Mouse (Mus musculus) hindbrain, embryonic 10.5 days (tissue): ENCODE measurements around the gene Nudt19. TPM values are rescaled to one million over a fixed set of nuclear protein-coding genes. Genes with fewer than 3 reads are reported as not detected.
A peak's percentile ranks its signal among the peaks of the same experiment; 100 is the strongest.
"Not testable (repeated sequence)": the region's sequence is repeated elsewhere in the genome, so short reads cannot be mapped to it uniquely, and the experiment has no call there.

ENCODE experiments used
- DNase-seq: peaks from one replicate; pipeline ENCODE4 v3.0.0-alpha.2; 2017; ENCODE audit warnings: low spot score
- H3K27ac ChIP-seq: fragments of 300-500 bp; sonication (generic); 2 replicates; pipeline ENCODE4 v1.5.1; 2016; ENCODE audit warnings: mild to moderate bottlenecking, moderate library complexity
- H3K27me3 ChIP-seq: fragments of 300-500 bp; sonication (generic); 2 replicates; pipeline ENCODE4 v1.6.1; 2016; ENCODE audit warnings: mild to moderate bottlenecking; ENCODE audit not compliant: poor library complexity, insufficient read depth, severe bottlenecking
- H3K36me3 ChIP-seq: fragments of 300-500 bp; sonication (generic); 2 replicates; pipeline ENCODE4 v1.6.1; 2016; ENCODE audit warnings: mild to moderate bottlenecking, moderate library complexity
- H3K4me1 ChIP-seq: fragments of 300-500 bp; sonication (generic); replicated peaks from 2 replicates; pipeline ENCODE4 v1.6.1; 2016; ENCODE audit warnings: mild to moderate bottlenecking
- H3K4me3 ChIP-seq: fragments of 300-500 bp; sonication (generic); 2 replicates; pipeline ENCODE4 v1.5.1; 2016; ENCODE audit warnings: mild to moderate bottlenecking, moderate library complexity
- H3K9me3 ChIP-seq: fragments of 300-500 bp; sonication (generic); 2 replicates; pipeline ENCODE4 v1.6.1; 2016; ENCODE audit warnings: mild to moderate bottlenecking, moderate library complexity
- WGBS: fragments of 180-500 bp; shearing (Covaris S2); methylation state at CpG from one replicate; pipeline ENCODE4 v1.1.7; 2016; 5-methylcytosine and 5-hydroxymethylcytosine counted together
- polyA plus RNA-seq: library from polyadenylated mRNA; unstranded; fragments of >200 nt; fragmentation: Nextera tagmentation; extraction: Ambion mirVana; gene quantifications from 2 replicates; pipeline ENCODE4 v1.2.1, GENCODE M21; 2016

Nudt19 gene
- polyA plus RNA-seq, 1 experiment from 2014 or later, result 41.8 TPM

DNA sequence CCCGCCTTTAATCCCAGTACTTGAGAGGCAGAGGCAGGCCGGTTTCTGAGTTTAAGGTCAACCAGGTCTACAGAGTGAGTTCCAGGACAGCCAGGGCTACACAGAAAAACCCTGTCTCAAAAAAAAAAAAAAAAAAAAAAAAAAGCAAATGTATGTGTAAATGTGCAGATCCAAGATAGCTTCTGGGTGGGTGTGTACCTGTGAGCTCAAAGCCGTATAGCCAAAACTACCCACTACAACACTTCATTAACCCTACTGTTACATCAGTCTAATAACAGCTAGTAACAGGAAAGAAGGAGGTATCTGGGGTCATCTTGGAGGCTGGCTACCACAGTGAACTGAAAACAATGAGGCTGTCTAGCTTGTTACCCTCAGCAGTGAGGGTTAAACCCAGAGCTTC lies 3.7 kb upstream of the Nudt19 start:
- no peaks in the 10 kb centered on the region for H3K9me3 ChIP-seq
- H3K27me3 ChIP-seq, result no peaks in the 10 kb centered on the region
- H3K4me1 ChIP-seq, result peaks cover 10% of the 10 kb centered on the region
- WGBS, result 90% methylated on average over 3 of the region's 3 CpGs
- no peaks in the 10 kb centered on the region for H3K36me3 ChIP-seq
- no peak for DNase-seq
- no peak overlapping the region for H3K4me3 ChIP-seq
- H3K27ac ChIP-seq, result no peak overlapping the region

DNA sequence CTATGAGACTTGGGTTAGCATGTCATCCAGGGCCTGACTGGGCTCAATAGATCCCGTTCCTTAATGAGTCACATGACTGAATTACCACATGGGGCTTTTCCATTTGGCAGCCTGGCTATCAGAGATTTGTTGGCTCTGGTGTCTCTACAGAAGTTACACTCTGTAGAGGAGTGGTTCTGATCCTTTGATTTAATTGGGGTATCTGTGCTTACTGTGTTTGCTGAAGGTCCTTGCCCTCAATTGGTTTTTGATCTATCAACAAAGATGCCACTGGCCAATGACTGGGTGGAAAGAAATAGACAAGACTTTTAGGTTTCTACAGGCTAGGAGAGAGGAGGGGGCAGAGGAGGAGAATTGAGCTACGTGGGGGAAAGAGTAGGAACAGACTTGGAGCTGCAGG lies 2.6 kb upstream of the Nudt19 start:
- Histone ChIP-seq H3K27ac (no peak overlapping the region), H3K4me3 (no peak overlapping the region), H3K4me1 (peaks cover 18% of the 10 kb centered on the region), H3K27me3 (no peaks in the 10 kb centered on the region), H3K36me3 (no peaks in the 10 kb centered on the region), H3K9me3 (no peaks in the 10 kb centered on the region)
- 57% methylated on average over 2 of the region's 2 CpGs for WGBS
- no peak for DNase-seq

DNA sequence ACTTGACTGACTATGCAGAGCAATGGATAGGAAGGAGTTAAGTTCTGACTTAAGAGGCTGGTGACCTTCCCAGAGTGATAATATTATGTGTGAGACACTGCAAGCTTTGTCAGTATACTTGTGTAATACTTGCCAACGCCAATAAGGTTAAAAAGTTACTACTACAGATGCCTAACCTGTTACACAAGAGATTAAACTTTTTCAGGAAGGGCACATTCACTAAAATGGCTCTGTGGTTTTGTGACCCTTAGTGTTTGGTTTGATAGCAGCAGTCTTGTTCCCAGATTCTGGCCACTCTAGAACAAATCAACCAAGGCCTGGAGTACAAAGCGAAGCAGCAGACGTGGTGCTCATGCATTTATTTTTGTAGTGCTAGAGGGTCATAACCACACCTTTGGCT lies 1.5 kb upstream of the Nudt19 start:
- DNase-seq, result no peak
- no peaks in the 10 kb centered on the region for H3K27me3 ChIP-seq
- WGBS, result 80% methylated on average over 3 of the region's 3 CpGs

DNA sequence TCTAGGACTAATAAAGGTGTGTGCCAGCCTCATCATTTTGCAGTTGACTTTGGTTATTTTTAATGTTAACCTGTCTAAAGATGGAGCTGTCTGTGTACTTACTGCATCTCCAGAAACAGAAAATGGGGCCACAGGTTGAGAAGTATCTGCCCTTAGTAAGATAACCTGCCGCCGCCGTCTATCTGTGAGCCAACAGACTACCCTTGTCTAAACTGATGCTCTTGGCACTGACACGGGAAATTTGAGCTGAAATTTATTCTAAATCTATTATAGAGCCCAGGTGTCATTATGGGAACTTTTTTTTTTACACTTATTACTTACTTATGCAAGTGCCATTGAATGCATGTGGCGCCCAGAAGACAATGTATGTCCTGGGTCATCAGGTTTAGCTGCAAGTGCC lies 801 bp upstream of the Nudt19 start:
- 89% methylated on average over 5 of the region's 5 CpGs for WGBS
- Histone ChIP-seq H3K9me3 (no peaks in the 10 kb centered on the region), H3K27ac (no peak overlapping the region), H3K4me3 (no peak overlapping the region), H3K36me3 (no peaks in the 10 kb centered on the region), H3K27me3 (no peaks in the 10 kb centered on the region), H3K4me1 (peaks cover 18% of the 10 kb centered on the region)
- DNase-seq, result no peak

More for the DNA sequence above, 1.5 kb upstream of the Nudt19 start:
- H3K4me3 ChIP-seq, result no peak overlapping the region
- no peaks in the 10 kb centered on the region for H3K9me3 ChIP-seq
- no peak overlapping the region for H3K27ac ChIP-seq
- H3K4me1 ChIP-seq, result peaks cover 18% of the 10 kb centered on the region
- no peaks in the 10 kb centered on the region for H3K36me3 ChIP-seq

DNA sequence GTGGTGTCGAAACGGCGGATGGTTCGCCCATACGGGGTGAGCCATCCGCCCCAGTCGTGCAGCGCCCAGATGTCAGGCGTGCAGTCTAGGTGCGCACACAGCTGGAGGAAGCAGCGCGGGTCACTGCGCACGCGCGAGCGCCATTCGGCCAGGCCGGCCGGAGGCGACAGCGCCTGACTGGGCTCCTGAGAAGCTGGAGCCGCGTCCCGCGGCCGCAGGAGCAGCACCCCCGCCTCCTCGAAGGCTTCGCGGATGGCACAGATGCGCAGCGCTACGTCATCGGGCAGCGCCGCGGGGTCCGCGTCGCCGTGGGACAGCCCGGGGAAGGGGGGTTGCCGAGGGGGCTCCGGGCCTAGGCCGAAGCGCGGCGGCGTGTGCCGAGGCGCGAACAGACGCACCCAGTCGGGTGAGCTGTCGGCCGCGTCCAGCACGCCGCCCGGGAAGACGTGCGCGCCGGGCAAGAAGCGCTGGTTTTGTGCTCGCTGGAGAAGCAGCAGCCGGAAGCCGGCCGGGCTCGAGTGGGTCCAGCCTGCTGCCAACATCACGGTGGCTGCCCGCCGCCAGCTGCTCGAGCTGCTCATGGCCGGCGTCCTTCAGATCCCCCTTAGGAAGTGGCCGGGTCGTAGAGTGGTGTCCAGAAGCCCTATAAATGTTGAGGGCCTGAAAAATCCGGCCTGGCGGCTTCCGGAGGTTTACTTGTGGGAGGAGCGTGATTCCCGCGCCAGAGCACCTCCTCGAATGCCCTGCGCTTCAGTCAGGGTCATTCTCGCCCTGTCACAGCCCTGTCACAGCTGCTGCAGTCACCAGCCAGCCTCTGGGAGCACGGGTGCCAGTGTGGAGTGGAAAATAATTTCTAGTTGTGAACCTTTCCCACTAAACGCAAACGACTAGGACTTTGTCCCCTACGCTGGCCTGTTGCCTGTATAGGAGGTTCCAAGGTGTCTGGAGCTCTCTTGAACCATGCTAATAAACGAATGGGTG lies 590 bp downstream of the Nudt19 start:
- DNase-seq, result peak; percentile 91
- H3K4me1 ChIP-seq, result peaks cover 18% of the 10 kb centered on the region
- peak overlapping the region; percentile 87 for H3K4me3 ChIP-seq
- peak overlapping the region; percentile 97 for H3K27ac ChIP-seq
- no peaks in the 10 kb centered on the region for H3K9me3 ChIP-seq
- 1% methylated on average over 93 of the region's 93 CpGs for WGBS
- peaks cover 12% of the 10 kb centered on the region for H3K36me3 ChIP-seq
- no peaks in the 10 kb centered on the region for H3K27me3 ChIP-seq

DNA sequence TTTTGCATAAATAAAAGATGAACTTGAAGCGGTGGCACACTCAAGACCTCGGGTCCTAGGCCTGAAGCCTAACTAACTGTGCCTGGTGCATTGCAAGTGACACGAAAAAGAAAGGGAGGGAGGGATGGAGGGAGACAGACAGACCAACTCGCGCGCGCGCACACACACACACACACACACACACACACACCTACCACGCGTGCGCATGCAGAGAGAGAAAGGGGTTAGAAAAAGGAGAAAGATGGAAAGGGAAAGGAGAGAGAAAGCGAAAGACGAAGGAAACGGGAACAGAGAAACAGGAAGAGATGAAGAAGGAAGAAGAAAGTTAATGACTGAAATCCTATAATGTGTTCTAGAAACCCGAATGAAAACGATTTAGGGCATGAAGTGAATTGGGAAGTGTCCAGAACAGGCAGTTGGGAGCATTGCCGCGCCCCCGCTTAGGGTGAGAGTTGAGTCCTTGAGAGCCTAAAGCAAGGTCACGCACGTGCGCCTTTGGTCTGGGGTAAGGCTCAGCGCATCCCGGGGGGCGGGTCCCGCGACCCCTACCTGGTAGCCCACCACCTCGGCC lies 1.4 kb downstream of the Nudt19 start:
- peak overlapping the region; percentile 87 for H3K4me3 ChIP-seq
- WGBS, result 7% methylated on average over 28 of the region's 28 CpGs
- H3K9me3 ChIP-seq, result no peaks in the 10 kb centered on the region
- peak; percentile 46 for DNase-seq
- peak overlapping the region; percentile 97 for H3K27ac ChIP-seq
- peaks cover 18% of the 10 kb centered on the region for H3K4me1 ChIP-seq
- peaks cover 20% of the 10 kb centered on the region for H3K36me3 ChIP-seq
- no peaks in the 10 kb centered on the region for H3K27me3 ChIP-seq

DNA sequence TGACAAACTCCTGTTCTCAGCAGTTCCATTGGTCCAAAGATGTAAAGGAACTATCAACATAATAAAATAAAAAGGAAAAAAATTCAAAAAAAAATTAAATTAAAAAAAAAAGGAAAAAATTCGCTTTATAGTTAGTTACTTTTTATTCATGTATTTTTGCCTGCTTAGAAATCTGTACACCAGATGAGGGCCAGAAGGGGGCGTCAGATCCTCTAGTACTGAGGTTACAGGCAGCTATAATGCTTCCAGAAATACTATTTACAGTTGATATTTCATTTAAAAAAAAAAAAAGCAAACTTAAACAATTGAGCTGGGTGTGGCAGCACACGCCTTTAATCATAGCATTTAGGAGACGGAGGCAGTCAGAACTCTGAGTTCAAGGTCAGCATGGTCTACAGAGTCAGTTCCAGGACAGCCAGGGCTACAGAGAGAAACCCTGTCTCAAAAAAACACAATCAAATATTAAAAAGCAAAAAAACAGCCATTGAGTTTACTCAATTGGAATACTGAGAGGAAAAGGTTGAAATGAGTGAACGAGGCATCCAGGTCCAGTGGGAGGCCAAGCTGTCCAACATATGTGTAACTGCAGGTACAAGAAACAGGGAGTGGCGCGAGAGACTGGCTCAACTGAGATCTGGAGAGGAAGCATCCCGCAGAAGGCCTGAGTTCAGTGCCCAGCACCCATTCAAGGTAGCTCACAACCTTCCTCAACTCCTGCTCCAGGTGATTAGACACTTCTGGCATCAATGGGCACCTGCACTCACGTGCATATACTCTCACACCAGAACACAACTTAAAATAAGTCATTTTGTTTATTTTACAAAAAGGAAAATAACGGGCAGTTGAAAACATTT lies 2.1 kb downstream of the Nudt19 start:
- WGBS, result 64% methylated on average over 10 of the region's 10 CpGs
- Histone ChIP-seq H3K4me1 (peaks cover 18% of the 10 kb centered on the region), H3K27ac (no peak overlapping the region), H3K4me3 (peak overlapping the region; percentile 87), H3K27me3 (no peaks in the 10 kb centered on the region), H3K9me3 (no peaks in the 10 kb centered on the region), H3K36me3 (peaks cover 27% of the 10 kb centered on the region)
- DNase-seq, result no peak

DNA sequence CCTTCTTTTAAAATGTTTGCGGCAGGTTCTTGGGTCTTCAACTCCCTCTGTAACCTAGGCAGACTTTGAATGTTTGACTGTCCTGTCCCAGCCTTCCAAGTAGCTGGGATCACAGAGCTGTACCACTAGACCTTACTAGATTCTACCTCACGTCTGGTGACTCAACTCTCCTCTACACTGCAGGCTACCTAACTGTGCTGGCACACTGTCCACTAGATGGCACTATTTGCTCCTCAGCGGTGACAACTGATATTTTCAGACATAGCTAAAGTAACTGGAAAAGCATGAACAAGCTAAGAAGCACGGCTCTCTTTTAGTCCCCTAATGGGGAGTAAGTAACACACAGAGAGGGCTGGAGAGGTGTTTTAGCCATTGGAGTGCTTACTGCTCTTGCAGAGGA lies 10.2 kb downstream of the Nudt19 start:
- DNase-seq, result peak; percentile 60
- no peak overlapping the region for H3K4me3 ChIP-seq
- no peaks in the 10 kb centered on the region for H3K27me3 ChIP-seq
- no peaks in the 10 kb centered on the region for H3K4me1 ChIP-seq
- peaks cover 37% of the 10 kb centered on the region for H3K36me3 ChIP-seq
- no peaks in the 10 kb centered on the region for H3K9me3 ChIP-seq
- no peak overlapping the region for H3K27ac ChIP-seq
- 33% methylated on average over 4 of the region's 4 CpGs for WGBS

DNA sequence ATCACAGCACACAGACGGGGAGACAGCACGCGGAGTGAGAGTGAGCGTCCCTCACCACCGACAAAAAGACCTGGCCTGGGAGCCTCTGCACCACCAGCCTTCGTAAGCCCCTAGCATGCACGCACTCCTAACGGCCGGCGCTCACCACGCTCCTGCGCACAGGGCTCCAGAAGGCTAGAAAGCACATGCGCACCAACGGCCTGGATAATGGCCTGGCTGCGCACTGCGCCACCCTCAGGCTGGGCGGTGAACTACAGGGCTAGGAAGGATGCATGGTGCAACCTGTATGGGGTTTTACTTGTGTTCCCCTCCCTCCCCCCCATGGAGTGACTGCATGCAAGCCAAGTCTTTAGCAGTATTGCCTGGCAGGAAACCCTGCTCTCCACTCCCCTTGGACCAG lies 18.5 kb downstream of the Nudt19 start, which contains the start of gene Tdrd12:
Gene Tdrd12, minus strand, starts transcription at position 184 of the 400 bp plus-strand sequence.
- WGBS, result 91% methylated on average over 17 of the region's 17 CpGs
- no peak for DNase-seq
- no peak within 1 kb of the TSS for H3K27ac ChIP-seq
- H3K9me3 ChIP-seq, result no peaks in the 10 kb centered on the region
- no peaks in the 10 kb centered on the region for H3K4me1 ChIP-seq
- H3K4me3 ChIP-seq, result no peak within 1 kb of the TSS
- no peaks in the 10 kb centered on the region for H3K27me3 ChIP-seq
- no peaks in the 10 kb centered on the region for H3K36me3 ChIP-seq

DNA sequence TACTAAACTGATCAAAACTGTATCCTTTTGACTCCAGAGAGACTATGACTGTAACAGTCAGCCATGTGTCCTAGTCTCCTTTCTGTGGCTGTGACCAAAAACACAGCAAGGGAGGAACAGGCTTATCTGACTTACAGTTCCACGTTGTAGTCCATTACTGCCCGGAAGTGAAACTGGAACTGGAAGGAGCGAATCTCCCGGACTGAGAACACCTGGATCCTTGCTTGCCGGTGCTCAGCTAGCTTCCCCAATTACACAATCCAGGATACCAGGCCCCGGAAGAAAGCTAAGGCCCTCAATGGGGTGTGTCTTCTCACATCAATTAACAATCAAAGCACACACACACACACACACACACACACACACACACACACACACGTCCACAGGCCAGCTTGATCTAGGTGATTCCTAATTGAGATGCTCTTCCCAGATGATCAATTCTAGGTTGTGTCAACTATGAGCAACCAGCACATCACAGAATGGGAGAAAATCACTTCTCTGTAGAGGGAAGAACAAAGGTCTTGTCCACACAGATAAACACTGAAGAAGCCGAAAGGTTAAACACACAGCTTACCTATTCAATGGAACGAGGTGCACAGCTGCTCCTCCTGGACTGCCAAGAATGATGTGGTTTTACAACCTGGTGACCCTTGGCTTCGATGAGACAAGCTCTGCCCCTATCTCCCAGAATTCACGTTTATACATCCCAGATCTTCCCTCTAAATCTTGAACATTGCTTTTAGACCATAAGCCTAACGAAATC lies 20.2 kb downstream of the Nudt19 start:
- no peaks in the 10 kb centered on the region for H3K36me3 ChIP-seq
- H3K27me3 ChIP-seq, result no peaks in the 10 kb centered on the region
- DNase-seq, result no peak
- H3K9me3 ChIP-seq, result no peaks in the 10 kb centered on the region
- H3K27ac ChIP-seq, result no peak overlapping the region
- H3K4me3 ChIP-seq, result no peak overlapping the region
- H3K4me1 ChIP-seq, result no peaks in the 10 kb centered on the region
- 83% methylated on average over 12 of the region's 12 CpGs for WGBS

DNA sequence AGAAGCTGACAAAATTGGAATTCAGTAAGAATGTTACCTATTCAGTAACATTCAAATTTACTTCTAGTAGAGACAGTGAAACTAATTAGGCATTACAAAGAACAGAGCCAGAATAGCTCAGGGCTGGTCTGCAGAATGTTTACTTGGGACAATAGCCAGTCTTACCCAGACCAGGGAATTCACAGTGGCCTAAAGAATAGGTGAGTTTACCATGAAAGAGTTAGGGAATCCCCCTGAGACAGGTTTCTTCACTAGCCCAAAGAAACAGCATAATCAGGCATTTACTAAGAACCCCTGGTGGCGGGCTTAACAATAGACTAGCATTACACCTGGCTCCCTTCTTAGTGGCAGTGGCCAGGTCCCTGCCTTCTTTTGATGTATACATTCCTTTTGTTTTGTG lies 25.6 kb downstream of the Nudt19 start:
- not testable (repeated sequence) for H3K27me3 ChIP-seq, H3K4me3 ChIP-seq, H3K9me3 ChIP-seq, H3K4me1 ChIP-seq, H3K27ac ChIP-seq, H3K36me3 ChIP-seq, DNase-seq
- 47% methylated on average over 1 of the region's 1 CpGs for WGBS

DNA sequence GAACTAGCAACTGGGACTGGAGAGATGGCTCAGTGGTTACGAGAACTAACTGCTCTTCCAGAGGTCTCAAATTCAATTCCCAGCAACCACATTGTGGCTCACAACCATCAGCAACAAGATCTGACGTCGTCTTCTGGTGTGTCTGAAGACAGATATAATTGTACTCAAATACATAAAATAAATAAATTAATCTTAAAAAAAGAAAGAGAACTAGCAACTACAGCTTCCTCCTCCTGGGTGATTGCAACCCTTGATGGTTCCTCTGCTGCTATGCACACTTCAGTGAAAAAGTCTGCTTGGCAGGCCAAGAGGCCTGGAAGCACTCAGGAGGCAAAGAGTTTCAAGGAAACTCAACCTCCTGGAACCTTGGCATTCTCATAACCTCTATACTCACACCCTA lies 26.1 kb downstream of the Nudt19 start:
- Histone ChIP-seq H3K4me1 (no peaks in the 10 kb centered on the region), H3K27ac (no peak overlapping the region), H3K4me3 (no peak overlapping the region), H3K36me3 (no peaks in the 10 kb centered on the region), H3K9me3 (no peaks in the 10 kb centered on the region), H3K27me3 (no peaks in the 10 kb centered on the region)
- WGBS, result 86% methylated on average over 3 of the region's 3 CpGs
- DNase-seq, result no peak
